In the genomic region with DNA sequence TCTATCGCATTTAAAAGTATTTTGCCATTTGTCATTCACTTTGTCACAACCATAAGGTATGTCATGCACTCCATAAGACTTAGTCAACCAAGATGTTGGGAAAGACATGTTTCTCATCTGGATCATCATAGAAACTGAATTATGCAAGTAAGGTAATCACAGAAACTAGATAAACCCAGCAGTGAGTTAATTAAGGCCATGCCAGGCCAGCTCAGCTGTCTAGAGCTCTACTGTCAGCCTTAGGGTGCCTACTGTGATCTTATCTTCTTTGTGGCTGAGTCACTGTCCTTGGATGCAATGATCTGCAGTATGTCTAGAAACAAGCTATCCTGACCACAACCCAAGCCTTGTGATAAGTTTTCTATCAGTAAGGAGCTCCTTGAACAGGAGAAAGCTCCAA, we compare ENCODE assay signal across 23 mouse cellular contexts.
DNase-seq lines count a peak whose midpoint lies in the region; ATAC-seq and TF ChIP-seq lines count a peak whose summit lies in the region.
"Had no signal": no experiment of that assay in that cellular context is flagged by ENCODE, and none has a peak within 500 bp of the region (broad histone marks: within the 10 kb centered on the region; RNA-seq: fewer than 3 reads in every experiment).

No protein-coding gene starts in this region.

- H3K4me1 ChIP-seq in lung, postnatal 0 days (ENCODE audit: insufficient read depth, low read depth, low read length), result no peaks in the 10 kb centered on the region
- H3K4me1 ChIP-seq: embryonic facial prominence, embryonic 13.5 days; forebrain, embryonic 10.5 days; heart, embryonic 15.5 days; hindbrain, embryonic 13.5 days had no signal

- no peak for TF ChIP-seq EP300 in lung, postnatal 0 days (IDR thresholded peaks at IDR 0.05)

- no peak for DNase-seq in layer of hippocampus, adult 2 months (ENCODE audit: low spot score in 2 of 2)
- DNase-seq in layer of hippocampus, adult 11-12 months (ENCODE audit: low spot score), result no peak
- no peak for DNase-seq in Patski (ENCODE audit: low read depth, low spot score)
- DNase-seq in adrenal gland, postnatal 14 days, result peak; percentile 44
- peak; percentile 75 for DNase-seq in gonadal fat pad, adult 2 months (ENCODE audit: low read depth)
- DNase-seq in cerebellum, adult 9-11 months, result no peak
- no peak for DNase-seq in c-Kit-positive CD71-positive TER-119-positive erythroid progenitor cells, embryonic 14.5 days (ENCODE audit: low spot score)
- no peak for DNase-seq in lung, postnatal 0 days (ENCODE audit: low spot score)
- DNase-seq: cerebellum, adult 11-12 months; cerebellum, adult 9-10 months; cerebellum, postnatal 36 days; gastrocnemius, postnatal 36 days; heart, adult 2 months; heart, postnatal 14 days; kidney, adult 11 months had no signal

- H3K9me3 ChIP-seq in lung, postnatal 0 days (ENCODE audit: low read length), result no peaks in the 10 kb centered on the region
- H3K9me3 ChIP-seq: embryonic facial prominence, embryonic 13.5 days; forebrain, embryonic 10.5 days; forebrain, embryonic 15.5 days; heart, embryonic 15.5 days; hindbrain, embryonic 13.5 days had no signal

- no peak for TF ChIP-seq CTCF in layer of hippocampus, adult 2 months (conservative IDR thresholded peaks at IDR 0.05)
- no peak for TF ChIP-seq CTCF in Patski (IDR thresholded peaks at IDR 0.05)
- TF ChIP-seq CTCF in lung, postnatal 0 days (IDR thresholded peaks at IDR 0.05), result no peak

- no peaks in the 10 kb centered on the region for H3K36me3 ChIP-seq in lung, postnatal 0 days (ENCODE audit: insufficient read depth, low read length)
- H3K36me3 ChIP-seq: embryonic facial prominence, embryonic 13.5 days; forebrain, embryonic 10.5 days; forebrain, embryonic 15.5 days; heart, embryonic 15.5 days; hindbrain, embryonic 13.5 days had no signal

- in situ Hi-C loops in Patski (cut with MboI; ENCODE audit: low pct_unique_long_range_greater_than_20kb), result no loop called here

- H3K4me3 ChIP-seq in layer of hippocampus, adult 2 months, result no peak overlapping the region
- no peak overlapping the region for H3K4me3 ChIP-seq in lung, postnatal 0 days (ENCODE audit: low read depth, low read length)
- H3K4me3 ChIP-seq: embryonic facial prominence, embryonic 13.5 days; forebrain, embryonic 10.5 days; forebrain, embryonic 15.5 days; heart, adult 2 months; heart, embryonic 15.5 days; hindbrain, embryonic 13.5 days had no signal

- WGBS in lung, postnatal 0 days, result 95% methylated on average over 1 of the region's 1 CpGs

- POLR2A ChIA-PET in Patski (lab: Charles Lee), result interaction anchor here (0.6 kb wide), 1 partner anchor 133 kb away, joined by 6 read pairs; no protein-coding TSS in a partner anchor

- no peaks in the 10 kb centered on the region for H3K27me3 ChIP-seq in Patski
- no peaks in the 10 kb centered on the region for H3K27me3 ChIP-seq in lung, postnatal 0 days (replicated peaks; ENCODE audit: insufficient read depth, low read length)
- H3K27me3 ChIP-seq: CH12.LX; embryonic facial prominence, embryonic 13.5 days; forebrain, embryonic 15.5 days; heart, embryonic 15.5 days; hindbrain, embryonic 13.5 days had no signal

- peak overlapping the region; percentile 72 for H3K27ac ChIP-seq in layer of hippocampus, adult 2 months
- H3K27ac ChIP-seq in lung, postnatal 0 days (ENCODE audit: low read length), result no peak overlapping the region
- H3K27ac ChIP-seq: embryonic facial prominence, embryonic 13.5 days; forebrain, embryonic 10.5 days; forebrain, embryonic 15.5 days; heart, adult 2 months; heart, embryonic 15.5 days; hindbrain, embryonic 13.5 days; hindbrain, postnatal 0 days had no signal

- no peak overlapping the region for H3K4me2 ChIP-seq in lung, postnatal 0 days (replicated peaks; ENCODE audit: low read depth, low read length)
- H3K4me2 ChIP-seq: embryonic facial prominence, embryonic 13.5 days; forebrain, embryonic 15.5 days; heart, embryonic 11.5 days; heart, embryonic 15.5 days; hindbrain, embryonic 13.5 days had no signal

- CTCF ChIA-PET in Patski (lab: Charles Lee), result interaction anchor here (1.0 kb wide), 2 partner anchors 16 to 33 kb away, joined by 3 read pairs; no protein-coding TSS in a partner anchor

- ATAC-seq in Patski, result peak; percentile 54
- ATAC-seq in lung, postnatal 0 days, result no peak
- ATAC-seq: forebrain, embryonic 15.5 days; hindbrain, postnatal 0 days had no signal

- H3K9ac ChIP-seq in lung, postnatal 0 days (replicated peaks; ENCODE audit: low read depth), result no peak overlapping the region
- H3K9ac ChIP-seq: embryonic facial prominence, embryonic 13.5 days; forebrain, embryonic 15.5 days; heart, embryonic 15.5 days; hindbrain, embryonic 13.5 days had no signal

Comparison
In these comparisons a context has a peak if more than half of its experiments do, and no peak if none do; other contexts are left out.
1. DNase-seq: peak in adrenal gland, postnatal 14 days (single experiment) and gonadal fat pad, adult 2 months (single experiment); none in layer of hippocampus, adult 2 months (0 of 2), layer of hippocampus, adult 11-12 months (single experiment), Patski (single experiment), cerebellum, adult 9-11 months (single experiment), c-Kit-positive CD71-positive TER-119-positive erythroid progenitor cells, embryonic 14.5 days (single experiment) and lung, postnatal 0 days (single experiment).